Mouse (Mus musculus): Measurements from ENCODE around the gene Cd46. TPM values are rescaled to one million over a fixed set of nuclear protein-coding genes. Genes with fewer than 3 reads are reported as not detected.

Gene Cd46
- total and polyA plus RNA-seq, 3 experiments, result 0.50 to 1.3 TPM; not detected in 1

GRCm38 (mm10) chr1:194991654-194992053 lies 100.4 kb downstream of the Cd46 start:
- TF ChIP-seq MYC (IDR thresholded peaks at IDR 0.05; ENCODE audit: low read depth, low read length) (peak; percentile 44; the same call in 1 of the 2 replicates), ZKSCAN1 (IDR thresholded peaks at IDR 0.05; ENCODE audit: low read depth, low read length) (no peak), MEF2A (IDR thresholded peaks at IDR 0.05; ENCODE audit: extremely low read depth, insufficient replicate concordance, low read depth, low read length, poor library complexity, severe bottlenecking) (no peak), CHD1 (IDR thresholded peaks at IDR 0.05; ENCODE audit: low read depth, low read length) (0 out of 2 replicates have a peak, but pooled peaks have one; percentile 78), NELFE (IDR thresholded peaks at IDR 0.05; ENCODE audit: low read depth, low read length) (no peak), GABPA (IDR thresholded peaks at IDR 0.05; ENCODE audit: low read depth, low read length) (peak; percentile 25; the same call in 1 of the 2 replicates), ZNF384 (IDR thresholded peaks at IDR 0.05; ENCODE audit: low read depth, low read length) (no peak), MAX (IDR thresholded peaks at IDR 0.05; ENCODE audit: low read length) (0 out of 2 replicates have a peak, but pooled peaks have one; percentile 21), SIN3A (IDR thresholded peaks at IDR 0.05; ENCODE audit: low read length) (0 out of 2 replicates have a peak, but pooled peaks have one; percentile 20), TAL1 (IDR thresholded peaks at IDR 0.05; ENCODE audit: low read length) (no peak), USF2 (IDR thresholded peaks at IDR 0.05; ENCODE audit: borderline replicate concordance in 1 of 2, insufficient read depth in 1 of 2, low read depth in 1 of 2, low read length in 2 of 2) (no peak), GATA1 (IDR thresholded peaks at IDR 0.05; ENCODE audit: low read depth, low read length) (peak; percentile 68), EP300 (IDR thresholded peaks at IDR 0.05; ENCODE audit: low read depth in 1 of 2, low read length in 2 of 2) (peak; percentile 37 to 60; a peak in 3 of 4 replicates), ETS1 (IDR thresholded peaks at IDR 0.05; ENCODE audit: low read depth, low read length) (peak; percentile 45; the same call in 1 of the 2 replicates), ZMIZ1 (IDR thresholded peaks at IDR 0.05; ENCODE audit: low read depth, low read length) (no peak), POLR2AphosphoS2 (IDR thresholded peaks at IDR 0.05; ENCODE audit: low read length) (no peak), E2F4 (IDR thresholded peaks at IDR 0.05; ENCODE audit: borderline replicate concordance, low read depth, low read length) (no peak)

GRCm38 (mm10) chr1:194990976-194991375 lies 101.1 kb downstream of the Cd46 start:
- Histone ChIP-seq H3K27ac (ENCODE audit: control insufficient read depth, low read depth, low read length) (no peak overlapping the region), H3K9me3 (replicated peaks; ENCODE audit: insufficient read depth, low read length) (no peaks in the 10 kb centered on the region), H3K79me2 (ENCODE audit: control insufficient read depth, insufficient read depth, low read length, poor library complexity) (no peaks in the 10 kb centered on the region), H3K4me1 (ENCODE audit: control insufficient read depth in 1 of 2, insufficient read depth in 2 of 2, low read length in 2 of 2) (peaks cover 39 to 51% of the 10 kb centered on the region in 2 experiments), H3K9ac (ENCODE audit: control insufficient read depth, low read depth, low read length, poor library complexity, severe bottlenecking) (no peak overlapping the region), H3K36me3 (ENCODE audit: control insufficient read depth in 1 of 2, insufficient read depth in 2 of 2, low read length in 2 of 2) (peaks cover 0 to 52% of the 10 kb centered on the region in 2 experiments; a peak in 2 of 4 replicates), H3K27me3 (ENCODE audit: control insufficient read depth in 1 of 2, insufficient read depth in 2 of 2, low read length in 2 of 2) (no peaks in the 10 kb centered on the region), H3K4me3 (ENCODE audit: control insufficient read depth in 1 of 2, insufficient read depth in 1 of 2, low read depth in 2 of 2, low read length in 2 of 2) (no peak overlapping the region)
- no peak for DNase-seq (ENCODE audit: low read depth, low spot score)
- no peak for TF ChIP-seq USF2 (IDR thresholded peaks at IDR 0.05; ENCODE audit: borderline replicate concordance in 1 of 2, insufficient read depth in 1 of 2, low read depth in 1 of 2, low read length in 2 of 2)
- TF ChIP-seq MAFK (IDR thresholded peaks at IDR 0.05; ENCODE audit: borderline replicate concordance, low read depth, low read length), result no peak
- no peak for TF ChIP-seq CHD1 (IDR thresholded peaks at IDR 0.05; ENCODE audit: low read depth, low read length)

More at GRCm38 (mm10) chr1:194991654-194992053, 100.4 kb downstream of the Cd46 start:
- Histone ChIP-seq H3K9ac (ENCODE audit: control insufficient read depth, low read depth, low read length, poor library complexity, severe bottlenecking) (no peak overlapping the region), H3K4me3 (ENCODE audit: control insufficient read depth in 1 of 2, insufficient read depth in 1 of 2, low read depth in 2 of 2, low read length in 2 of 2) (no peak overlapping the region; a peak in 1 of 4 replicates), H3K27me3 (ENCODE audit: control insufficient read depth in 1 of 2, insufficient read depth in 2 of 2, low read length in 2 of 2) (no peaks in the 10 kb centered on the region), H3K36me3 (ENCODE audit: control insufficient read depth in 1 of 2, insufficient read depth in 2 of 2, low read length in 2 of 2) (peaks cover 0 to 50% of the 10 kb centered on the region in 2 experiments; a peak in 2 of 4 replicates), H3K4me1 (ENCODE audit: control insufficient read depth in 1 of 2, insufficient read depth in 2 of 2, low read length in 2 of 2) (peaks cover 33 to 48% of the 10 kb centered on the region in 2 experiments), H3K9me3 (replicated peaks; ENCODE audit: insufficient read depth, low read length) (no peaks in the 10 kb centered on the region), H3K27ac (ENCODE audit: control insufficient read depth, low read depth, low read length) (peak overlapping the region; percentile 28; the same call in 1 of the 2 replicates), H3K79me2 (ENCODE audit: control insufficient read depth, insufficient read depth, low read length, poor library complexity) (no peaks in the 10 kb centered on the region)
- DNase-seq (ENCODE audit: low read depth, low spot score), result no peak

All from MEL (cell line).